Mouse (Mus musculus) layer of hippocampus, adult 2 months (tissue): ENCODE data around the gene Nova1. TPM values are rescaled to one million over a fixed set of nuclear protein-coding genes. Genes with fewer than 3 reads are reported as not detected.

ENCODE experiments used
- DNase-seq, 2 experiments: peaks; one replicate each; pipeline ENCODE4 v3.0.0; 2022; ENCODE audit warnings: low spot score in 2 of 2
- H3K27ac ChIP-seq: fragments of 200-600 bp; 2 replicates; pipeline ENCODE4 v1.8.1; 2022
- H3K4me3 ChIP-seq: fragments of 200-600 bp; 2 replicates; pipeline ENCODE4 v1.8.1; 2022; ENCODE audit warnings: mild to moderate bottlenecking
- CTCF ChIP-seq: fragments of 200-600 bp; conservative IDR thresholded peaks from 2 replicates; pipeline ENCODE4 v1.8.1; 2022; ENCODE audit warnings: antibody characterized with exemption, mild to moderate bottlenecking, moderate library complexity
- total RNA-seq, 2 experiments: library from RNA; stranded (reverse); gene quantifications; 2 replicates each; pipeline ENCODE4 v1.2.3; 2021

Nova1 gene
- total RNA-seq, 2 experiments from 2014 or later = 24.5 to 27.2 TPM

DNA sequence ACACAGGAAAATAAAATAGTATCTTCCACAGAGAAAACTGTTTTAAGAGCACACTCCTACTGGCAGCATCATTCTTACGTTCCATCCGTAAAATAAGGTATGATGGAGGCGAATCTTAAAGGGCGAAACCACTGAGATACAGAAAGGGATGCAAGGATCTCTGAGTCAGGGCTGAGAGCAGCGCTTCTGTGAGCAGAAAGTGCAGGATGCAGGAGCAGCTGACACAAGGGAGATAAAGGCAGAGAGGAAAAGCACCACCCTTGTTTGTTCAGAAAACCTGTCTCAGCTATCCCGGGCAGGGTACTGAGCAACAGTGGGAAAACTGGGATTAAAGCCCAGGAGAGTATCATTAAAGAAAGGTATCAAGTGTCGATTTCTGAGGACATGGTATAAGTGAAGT is 59.3 kb downstream of the Nova1 start:
- TF ChIP-seq CTCF = no peak
- Histone ChIP-seq H3K4me3 (no peak overlapping the region), H3K27ac (no peak overlapping the region)
- DNase-seq = no peak

DNA sequence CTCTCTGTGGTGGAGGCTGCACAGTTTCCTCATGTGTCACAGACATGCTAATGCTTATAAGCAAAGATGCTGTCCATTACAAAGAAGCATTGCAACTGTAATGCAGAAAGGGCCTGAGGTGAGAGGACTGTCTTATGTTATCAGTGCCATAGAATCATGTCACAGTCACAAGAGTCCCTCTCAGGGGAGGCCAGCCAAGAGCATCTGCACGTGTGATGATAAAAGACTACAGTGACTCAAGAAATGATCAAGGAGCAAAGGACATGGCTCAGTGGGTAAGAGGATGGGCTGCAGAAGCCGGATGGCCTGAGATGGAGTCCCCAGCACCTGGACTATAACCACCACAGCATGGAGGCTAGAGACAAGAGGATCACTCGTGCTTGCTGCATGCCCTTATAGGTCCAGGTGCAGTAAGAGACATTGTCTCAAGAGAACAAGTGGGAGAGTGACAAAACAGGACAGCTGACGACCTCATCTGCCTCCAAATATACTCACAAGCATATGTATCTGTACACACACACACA is 64.3 kb downstream of the Nova1 start:
- TF ChIP-seq CTCF = no peak
- DNase-seq = no peak
- no peak overlapping the region for H3K4me3 ChIP-seq
- H3K27ac ChIP-seq = no peak overlapping the region

DNA sequence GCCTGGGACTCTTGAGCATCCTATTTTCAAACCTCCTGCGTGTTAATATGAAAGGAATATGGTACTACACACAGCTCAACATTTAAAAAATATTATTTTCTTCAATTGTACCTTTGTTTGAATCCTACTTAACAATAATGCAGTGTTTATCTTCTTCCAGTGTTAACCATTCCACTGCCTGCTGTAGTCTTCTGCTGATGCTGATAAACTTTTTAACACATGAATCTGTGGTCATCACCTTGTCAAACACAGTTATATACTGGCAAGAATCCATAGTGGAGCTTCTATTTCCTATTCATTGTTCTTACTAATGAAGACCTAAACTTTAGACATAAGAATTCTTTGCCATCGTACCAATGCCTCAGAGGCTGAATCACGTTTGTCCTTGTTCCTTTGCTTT is 65.6 kb downstream of the Nova1 start:
- DNase-seq = no peak
- H3K4me3 ChIP-seq = no peak overlapping the region
- no peak for TF ChIP-seq CTCF
- H3K27ac ChIP-seq = no peak overlapping the region

DNA sequence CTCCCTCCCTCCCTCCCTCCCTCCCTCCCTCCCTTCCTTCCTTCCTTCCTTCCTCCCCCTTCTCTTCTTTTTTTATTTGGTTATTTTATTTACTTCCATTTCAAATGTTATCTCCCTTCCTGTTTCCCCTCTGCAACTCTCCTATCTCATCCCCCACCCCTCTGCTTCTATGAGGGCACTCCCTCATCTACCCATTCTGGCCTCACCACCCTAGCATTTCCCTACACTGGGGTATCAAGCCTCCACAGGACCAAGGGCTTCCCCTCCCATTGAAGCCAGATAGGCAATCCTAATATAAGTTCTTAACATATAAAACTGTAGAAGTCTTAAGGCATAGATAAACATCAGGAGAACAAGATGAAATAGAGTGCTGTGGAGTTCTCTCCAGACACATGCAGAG is 85.5 kb downstream of the Nova1 start:
- TF ChIP-seq CTCF = no peak
- Histone ChIP-seq H3K4me3 (no peak overlapping the region), H3K27ac (no peak overlapping the region)
- DNase-seq = no peak

DNA sequence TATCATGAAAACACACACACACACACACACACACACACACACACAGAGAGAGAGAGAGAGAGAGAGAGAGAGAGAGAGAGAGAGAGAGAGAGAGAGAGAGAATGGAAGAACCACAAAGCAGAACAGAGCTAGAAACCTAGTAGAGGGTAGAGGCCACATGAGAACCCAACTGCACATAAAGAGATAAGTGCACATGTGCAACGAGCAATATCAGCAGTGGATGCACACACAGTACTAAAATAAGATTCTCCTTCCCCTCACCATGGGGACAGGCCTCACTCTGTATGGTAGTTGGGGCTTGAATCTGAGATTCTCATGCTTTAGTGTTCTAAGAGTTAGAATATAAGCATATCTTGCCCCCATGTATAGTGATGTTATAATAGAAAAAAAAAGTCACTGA is 86.8 kb downstream of the Nova1 start:
- Histone ChIP-seq H3K27ac (no peak overlapping the region), H3K4me3 (no peak overlapping the region)
- TF ChIP-seq CTCF = no peak
- no peak for DNase-seq

DNA sequence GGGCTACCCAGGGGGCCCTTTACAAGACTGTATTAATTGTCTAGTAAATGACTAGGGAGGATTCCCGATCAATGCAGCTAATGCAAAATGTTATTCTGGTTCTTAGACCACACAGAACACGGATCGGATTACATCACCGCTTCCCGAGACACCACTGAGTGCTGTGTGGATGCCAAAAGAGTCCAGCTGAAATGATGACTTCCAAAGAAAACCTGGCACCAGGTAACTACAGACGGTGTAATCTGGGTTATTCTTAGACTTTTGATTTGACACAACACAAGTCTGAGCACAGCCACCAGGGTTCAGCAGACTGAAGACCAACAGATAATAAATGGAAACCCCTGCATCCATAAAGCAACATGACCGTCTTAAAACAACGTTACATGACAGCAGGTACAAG is 96.8 kb downstream of the Nova1 start:
- no peak overlapping the region for H3K27ac ChIP-seq

DNA sequence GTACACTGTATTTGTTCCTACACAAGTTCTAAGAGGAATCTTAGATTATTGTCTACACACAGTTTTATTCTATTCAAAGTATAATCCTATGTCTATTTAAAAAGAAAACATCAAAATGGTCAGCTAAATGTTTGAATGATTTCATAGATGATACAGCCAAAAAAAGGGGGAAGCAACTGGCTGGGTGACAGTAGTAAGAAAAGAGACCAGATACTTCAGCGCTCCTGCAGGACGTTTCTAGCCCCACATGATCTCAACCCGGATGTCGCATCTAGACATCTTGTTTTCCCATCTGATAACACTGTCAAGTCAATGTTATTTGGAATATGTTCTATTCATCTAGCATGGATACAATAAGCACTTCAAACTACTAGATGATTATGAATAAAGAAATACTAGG is 99.7 kb downstream of the Nova1 start:
- no peak for DNase-seq
- no peak for TF ChIP-seq CTCF
- Histone ChIP-seq H3K4me3 (no peak overlapping the region), H3K27ac (no peak overlapping the region)

More for the DNA sequence above, 96.8 kb downstream of the Nova1 start:
- H3K4me3 ChIP-seq = no peak overlapping the region
- no peak for DNase-seq
- no peak for TF ChIP-seq CTCF

DNA sequence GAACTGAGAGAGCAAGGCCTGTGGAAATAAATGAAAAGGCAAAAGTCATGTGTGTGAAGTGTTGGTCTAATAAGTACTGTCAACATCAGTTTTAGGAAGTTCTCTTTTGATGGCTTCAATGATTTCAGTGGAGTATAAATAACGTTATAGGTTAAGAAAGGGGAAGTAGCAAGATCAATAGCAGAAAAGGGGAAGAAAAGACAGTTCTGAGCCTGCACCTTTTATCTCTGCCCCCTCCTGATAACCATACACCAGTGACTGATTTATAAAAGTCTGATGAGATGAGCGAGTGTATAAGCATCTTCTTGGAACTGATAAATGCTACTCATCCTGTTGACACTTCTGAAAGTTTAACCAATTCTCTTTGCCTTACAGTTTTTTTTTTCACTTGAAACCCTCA is 108.6 kb downstream of the Nova1 start:
- H3K27ac ChIP-seq = no peak overlapping the region
- H3K4me3 ChIP-seq = no peak overlapping the region
- no peak for DNase-seq
- no peak for TF ChIP-seq CTCF

DNA sequence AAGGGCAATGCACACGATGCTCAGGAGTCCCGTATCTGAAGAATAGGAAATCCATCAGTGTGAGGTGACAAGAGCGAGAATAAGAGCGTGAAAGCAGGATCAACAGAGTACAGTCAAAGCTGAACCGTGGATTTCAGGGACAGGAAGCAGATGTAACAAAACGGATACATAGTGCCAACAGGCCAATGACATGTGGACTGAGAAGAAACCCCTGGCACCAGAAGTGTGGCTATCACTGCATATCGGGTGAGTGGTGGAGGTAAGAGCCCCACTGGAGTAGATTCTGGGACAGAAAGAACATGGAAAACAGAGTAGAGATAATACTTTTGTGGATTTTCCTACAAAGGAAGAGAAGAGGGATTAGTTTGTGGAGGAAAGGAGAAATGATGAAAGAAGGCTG is 109.3 kb downstream of the Nova1 start:
- no peak for TF ChIP-seq CTCF
- H3K4me3 ChIP-seq = no peak overlapping the region
- no peak overlapping the region for H3K27ac ChIP-seq
- no peak for DNase-seq

DNA sequence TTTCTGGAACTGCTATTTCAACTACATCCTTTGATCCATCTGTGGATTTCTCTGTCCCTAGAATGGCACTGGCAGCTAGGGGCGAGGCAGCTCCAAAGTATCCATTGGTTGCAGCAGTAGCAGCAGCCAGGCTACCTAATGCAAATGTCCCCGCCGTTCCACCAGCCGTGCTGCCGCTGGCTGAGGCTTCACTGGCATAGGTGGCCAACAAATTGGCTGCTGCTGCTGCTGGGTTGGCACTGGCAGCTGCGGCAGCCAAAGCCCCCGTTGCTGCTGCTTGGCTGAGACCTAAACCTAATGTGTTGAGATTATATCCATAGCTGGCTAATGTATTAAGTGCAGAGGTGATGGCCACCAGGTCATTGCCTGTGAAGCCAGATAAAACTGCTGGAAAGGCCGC is 118.5 kb downstream of the Nova1 start:
- H3K27ac ChIP-seq = no peak overlapping the region
- no peak overlapping the region for H3K4me3 ChIP-seq
- TF ChIP-seq CTCF = no peak
- DNase-seq = no peak

DNA sequence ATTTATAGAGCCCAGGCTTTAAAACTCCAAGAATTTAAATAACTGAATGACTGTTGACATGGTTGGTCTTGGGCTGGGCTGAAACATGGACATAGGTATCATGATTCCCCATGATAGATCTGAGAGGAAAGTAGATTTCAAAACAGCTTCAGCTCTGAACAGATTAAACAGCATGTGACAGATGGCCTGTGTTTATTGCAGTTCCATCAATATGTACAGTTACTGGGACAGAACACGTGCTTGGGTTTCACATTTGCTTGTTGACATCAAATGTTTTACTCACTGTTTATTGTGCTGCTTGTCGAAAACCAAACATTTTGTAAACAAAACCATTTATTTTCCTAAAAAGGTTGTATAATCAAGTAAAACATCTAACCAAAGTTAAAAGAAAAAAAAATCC is 142.4 kb downstream of the Nova1 start:
- Histone ChIP-seq H3K4me3 (no peak overlapping the region), H3K27ac (no peak overlapping the region)
- TF ChIP-seq CTCF = no peak
- peak; percentile 10 to 14 for DNase-seq

DNA sequence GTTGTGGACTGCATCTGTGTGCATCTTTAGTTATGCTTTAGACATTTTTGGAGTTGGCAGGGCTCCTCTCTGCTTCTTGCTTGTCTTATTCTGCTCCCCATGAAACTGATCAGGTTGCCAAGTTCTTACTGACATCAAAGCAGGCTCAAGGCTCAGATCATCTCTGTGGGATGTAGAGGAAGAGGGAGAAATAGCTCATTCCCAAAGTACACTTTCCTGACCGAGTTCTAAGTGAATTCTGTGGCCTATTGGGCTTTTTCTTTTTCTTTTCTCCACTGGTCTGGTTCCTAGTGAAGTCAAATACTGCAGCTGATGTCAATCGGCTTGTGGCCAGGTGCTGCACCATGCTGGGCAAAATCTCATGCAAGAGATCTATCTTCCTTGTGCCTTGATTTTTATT is 152.0 kb downstream of the Nova1 start:
- DNase-seq = no peak
- no peak overlapping the region for H3K4me3 ChIP-seq
- H3K27ac ChIP-seq = no peak overlapping the region
- TF ChIP-seq CTCF = no peak

DNA sequence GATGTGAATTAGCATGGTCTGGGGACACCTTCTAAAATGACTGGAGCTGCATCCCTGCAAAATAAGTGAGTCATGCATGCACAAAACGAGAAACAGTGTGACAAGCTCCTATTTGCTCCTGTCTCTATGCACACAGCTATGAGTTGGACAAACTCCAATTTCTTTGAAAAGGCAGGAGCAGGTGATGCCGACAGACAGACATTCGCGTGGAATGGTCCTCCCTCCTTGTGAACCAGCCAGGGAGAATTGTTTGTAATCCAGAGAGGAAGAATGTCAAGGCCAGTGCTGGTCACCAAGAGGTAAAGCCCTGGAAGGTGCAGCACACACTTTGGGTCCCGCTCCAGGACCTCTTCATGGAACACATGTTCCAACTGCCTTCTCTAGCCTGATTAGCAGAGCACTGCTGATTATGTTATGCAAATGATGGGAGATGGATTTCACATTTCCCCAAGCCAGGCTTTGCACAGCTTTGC is 172.6 kb downstream of the Nova1 start:
- DNase-seq = peak; percentile 14 to 29
- H3K4me3 ChIP-seq = peak overlapping the region; percentile 33
- TF ChIP-seq CTCF = no peak
- peak overlapping the region; percentile 19; the same call in 1 of the 2 replicates for H3K27ac ChIP-seq

DNA sequence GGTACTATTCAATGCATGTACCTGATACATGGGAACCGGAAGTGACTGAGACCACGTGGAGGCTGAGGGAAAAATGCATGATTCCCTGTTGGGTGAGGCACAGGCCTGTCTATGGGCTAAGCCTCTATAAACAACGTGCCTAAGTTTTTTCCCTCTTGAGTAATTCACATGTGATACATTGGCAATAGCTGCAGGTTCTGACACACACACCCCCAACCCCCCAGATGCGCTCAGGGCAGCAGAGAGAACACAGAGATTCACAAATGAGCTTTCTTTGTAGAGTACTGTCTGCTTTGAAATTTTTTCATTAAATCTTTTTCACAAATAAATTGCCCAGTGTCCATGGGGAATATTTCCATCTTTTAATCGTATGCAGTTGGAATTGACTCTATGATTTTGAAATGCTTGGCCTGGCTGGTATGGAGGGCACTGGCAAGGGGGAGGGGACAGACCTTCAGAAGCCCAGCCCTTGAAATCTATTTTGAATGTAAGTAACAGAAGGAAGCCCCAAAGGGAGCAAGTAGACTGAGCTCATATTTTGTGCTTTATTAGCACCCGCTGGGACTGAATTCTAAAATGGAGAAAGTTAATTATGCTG is 173.3 kb downstream of the Nova1 start:
- TF ChIP-seq CTCF = no peak
- H3K27ac ChIP-seq = no peak overlapping the region
- no peak for DNase-seq
- no peak overlapping the region for H3K4me3 ChIP-seq
